Mouse (Mus musculus) embryo, embryonic 10 days (tissue): ENCODE results near the gene Nhsl1.
A peak's percentile ranks its signal among the peaks of the same experiment; 100 is the strongest.
"Not testable (repeated sequence)": the region's sequence is repeated elsewhere in the genome, so short reads cannot be mapped to it uniquely, and the experiment has no call there.

ENCODE experiments used
- DNase-seq: peaks from one replicate; pipeline ENCODE4 v3.0.0-alpha.2; 2015; ENCODE audit warnings: low spot score

The Nhsl1 gene

GRCm38 (mm10) chr10:18529177-18529576 lies 210.4 kb downstream of the Nhsl1 start:
- no peak for DNase-seq

- no peak for DNase-seq
Observed at GRCm38 (mm10) chr10:18530161-18530560, 211.4 kb downstream of the Nhsl1 start.

- DNase-seq, result no peak
Observed at GRCm38 (mm10) chr10:18532293-18532692, 213.5 kb downstream of the Nhsl1 start.

- DNase-seq, result no peak
Observed at GRCm38 (mm10) chr10:18536889-18537288, 218.1 kb downstream of the Nhsl1 start.

GRCm38 (mm10) chr10:18545309-18545708 lies 226.5 kb downstream of the Nhsl1 start:
- no peak for DNase-seq

- peak; percentile 95 for DNase-seq
Observed at GRCm38 (mm10) chr10:18545813-18546235, 227.0 kb downstream of the Nhsl1 start, which contains the start of gene Hebp2. Gene Hebp2 (minus strand): TSS chr10:18546076.

GRCm38 (mm10) chr10:18547381-18547780 lies 228.6 kb downstream of the Nhsl1 start:
- no peak for DNase-seq

- DNase-seq, result peak; percentile 63
Observed at GRCm38 (mm10) chr10:18549321-18550216, 230.8 kb downstream of the Nhsl1 start.

- not testable (repeated sequence) for DNase-seq
Observed at GRCm38 (mm10) chr10:18559076-18559475, 240.3 kb downstream of the Nhsl1 start.

GRCm38 (mm10) chr10:18561445-18561844 lies 242.7 kb downstream of the Nhsl1 start:
- DNase-seq, result no peak

GRCm38 (mm10) chr10:18562940-18563339 lies 244.2 kb downstream of the Nhsl1 start:
- peak; percentile 36 for DNase-seq

- DNase-seq, result no peak
Observed at GRCm38 (mm10) chr10:18572581-18572980, 253.8 kb downstream of the Nhsl1 start.
